Mouse (Mus musculus) heart, embryonic 16.5 days (tissue): ENCODE measurements around the gene Cer1. TPM values are rescaled to one million over a fixed set of nuclear protein-coding genes. Genes with fewer than 3 reads are reported as not detected.

Experiments used
- ATAC-seq: fragments of 200-750 bp; cut with Nextera tagmentation; replicated peaks from 2 replicates; pipeline ENCODE4 v1.8.0; 2017; ENCODE audit warnings: moderate number of reproducible peaks; ENCODE audit not compliant: insufficient read depth, low FRiP score; ENCODE audit errors: extremely low read depth
- H3K27ac ChIP-seq: fragments of 300-500 bp; sonication (generic); 2 replicates; pipeline ENCODE4 v1.5.1; 2014; ENCODE audit warnings: mild to moderate bottlenecking, low read length, control low read depth, moderate library complexity
- H3K27me3 ChIP-seq: fragments of 300-500 bp; sonication (generic); 2 replicates; pipeline ENCODE4 v1.6.1; 2014; ENCODE audit warnings: low read length, mixed read lengths; ENCODE audit not compliant: control insufficient read depth, insufficient read depth
- H3K36me3 ChIP-seq: fragments of 300-500 bp; sonication (generic); 2 replicates; pipeline ENCODE4 v1.6.1; 2014; ENCODE audit not compliant: control insufficient read depth, insufficient read depth
- H3K4me1 ChIP-seq: fragments of 300-500 bp; sonication (generic); 2 replicates; pipeline ENCODE4 v1.6.1; 2014; ENCODE audit warnings: low read length, mixed read lengths; ENCODE audit not compliant: control insufficient read depth, insufficient read depth
- H3K4me2 ChIP-seq: fragments of 300-500 bp; sonication (generic); 2 replicates; pipeline ENCODE4 v1.6.1; 2014; ENCODE audit warnings: low read depth, mild to moderate bottlenecking, control low read depth, low read length
- H3K4me3 ChIP-seq: fragments of 300-500 bp; sonication (generic); 2 replicates; pipeline ENCODE4 v1.5.1; 2014; ENCODE audit warnings: mild to moderate bottlenecking, control low read depth, low read length
- H3K9ac ChIP-seq: fragments of 300-500 bp; sonication (generic); 2 replicates; pipeline ENCODE4 v1.6.1; 2014; ENCODE audit warnings: low read length, control low read depth
- H3K9me3 ChIP-seq: fragments of 300-500 bp; sonication (generic); replicated peaks from 2 replicates; pipeline ENCODE4 v1.6.1; 2016; ENCODE audit warnings: low read length; ENCODE audit not compliant: control insufficient read depth
- WGBS: fragments of 180-500 bp; shearing (Covaris S2); extraction: QIAGEN DNeasy Blood & Tissue Kit; methylation state at CpG from one replicate; pipeline ENCODE4 v1.1.7; 2014; 5-methylcytosine and 5-hydroxymethylcytosine counted together
- polyA plus RNA-seq: library from polyadenylated mRNA; unstranded; fragments of >200 nt; fragmentation: Nextera tagmentation; extraction: Ambion mirVana; gene quantifications from 2 replicates; pipeline ENCODE4 v1.2.1, GENCODE M21; 2015

The Cer1 gene
- polyA plus RNA-seq, 1 experiment from 2014 or later = not detected

DNA sequence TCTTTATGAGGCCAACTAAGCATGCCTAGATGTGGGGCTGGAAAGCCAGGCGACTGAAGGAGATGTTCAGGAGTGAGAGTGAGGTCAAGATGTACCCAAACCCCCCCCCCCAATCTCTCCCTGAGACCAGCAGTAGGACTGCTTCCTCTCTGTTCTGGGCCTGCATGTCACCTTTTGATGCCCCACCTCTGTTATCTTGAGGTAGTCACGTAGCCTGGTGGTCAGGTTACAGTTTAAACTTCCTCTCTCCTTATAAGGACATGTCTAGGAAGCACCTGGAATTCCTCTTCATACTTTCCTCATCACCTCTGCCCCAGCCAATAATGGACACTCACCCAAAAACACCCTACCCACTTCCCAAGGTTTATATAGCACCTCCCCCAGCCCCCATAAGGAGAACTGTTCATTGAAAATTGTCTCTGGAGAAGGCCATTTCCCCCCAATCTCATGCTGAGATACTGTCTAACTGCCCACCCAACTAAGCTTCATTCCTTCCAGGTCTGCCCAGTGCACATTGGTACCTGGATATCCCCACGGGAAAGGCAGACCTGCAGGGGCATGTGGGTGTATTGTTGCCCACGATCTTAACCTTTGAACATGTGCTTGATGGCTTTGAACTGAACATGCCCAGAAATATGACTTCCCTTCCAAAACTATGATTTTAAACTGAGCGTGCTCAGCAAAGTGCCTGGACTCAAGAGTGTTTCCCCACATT is 17.1 kb downstream of the Cer1 start:
- H3K27ac ChIP-seq = no peak overlapping the region
- WGBS = 84% methylated on average over 5 of the region's 5 CpGs
- no peaks in the 10 kb centered on the region for H3K36me3 ChIP-seq
- no peaks in the 10 kb centered on the region for H3K27me3 ChIP-seq
- H3K4me1 ChIP-seq = no peaks in the 10 kb centered on the region
- ATAC-seq = no peak
- H3K4me2 ChIP-seq = no peak overlapping the region
- no peak overlapping the region for H3K9ac ChIP-seq
- no peak overlapping the region for H3K4me3 ChIP-seq
- H3K9me3 ChIP-seq = no peaks in the 10 kb centered on the region

DNA sequence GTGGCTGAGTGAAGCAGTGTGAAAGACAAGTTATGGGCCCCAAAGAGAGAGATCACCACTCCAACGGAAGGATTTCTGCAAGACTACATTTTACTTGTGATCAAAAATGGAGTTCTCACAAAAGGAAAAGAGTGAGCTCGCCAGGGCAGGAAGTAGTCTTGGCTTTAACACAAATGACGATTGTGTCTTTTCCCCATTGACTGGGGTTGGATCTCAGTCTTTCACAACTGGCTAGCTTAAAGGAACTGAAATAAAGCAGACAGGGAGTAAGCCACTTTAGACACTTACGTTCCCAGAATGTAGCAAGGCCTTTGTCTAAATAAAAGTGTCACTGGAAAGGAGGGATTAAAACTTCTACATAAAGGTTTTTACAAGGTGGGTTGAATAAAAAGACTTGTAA is 17.8 kb downstream of the Cer1 start:
- WGBS = 46% methylated on average over 4 of the region's 4 CpGs
- Histone ChIP-seq H3K4me1 (no peaks in the 10 kb centered on the region), H3K9ac (no peak overlapping the region), H3K9me3 (no peaks in the 10 kb centered on the region), H3K36me3 (no peaks in the 10 kb centered on the region), H3K27ac (peak overlapping the region; percentile 48), H3K27me3 (no peaks in the 10 kb centered on the region), H3K4me3 (no peak overlapping the region), H3K4me2 (no peak overlapping the region)
- no peak for ATAC-seq

- H3K27me3 ChIP-seq = no peaks in the 10 kb centered on the region
- H3K9me3 ChIP-seq = no peaks in the 10 kb centered on the region
- no peak overlapping the region for H3K9ac ChIP-seq
- no peak overlapping the region for H3K27ac ChIP-seq
- peaks cover 5% of the 10 kb centered on the region; the same call in 1 of the 2 replicates for H3K4me1 ChIP-seq
- H3K4me2 ChIP-seq = no peak overlapping the region
- no peak for ATAC-seq
- H3K36me3 ChIP-seq = no peaks in the 10 kb centered on the region
- no peak overlapping the region for H3K4me3 ChIP-seq
- 72% methylated on average over 8 of the region's 8 CpGs for WGBS
Measured at GRCm38 (mm10) chr4:82864974-82865699, 19.8 kb downstream of the Cer1 start.

GRCm38 (mm10) chr4:82863316-82863715 is 21.6 kb downstream of the Cer1 start:
- Histone ChIP-seq H3K9me3 (no peaks in the 10 kb centered on the region), H3K27me3 (no peaks in the 10 kb centered on the region), H3K4me2 (no peak overlapping the region), H3K36me3 (no peaks in the 10 kb centered on the region), H3K27ac (no peak overlapping the region), H3K4me1 (peaks cover 12% of the 10 kb centered on the region), H3K9ac (no peak overlapping the region), H3K4me3 (no peak overlapping the region)
- ATAC-seq = no peak
- WGBS = 89% methylated on average over 8 of the region's 8 CpGs

DNA sequence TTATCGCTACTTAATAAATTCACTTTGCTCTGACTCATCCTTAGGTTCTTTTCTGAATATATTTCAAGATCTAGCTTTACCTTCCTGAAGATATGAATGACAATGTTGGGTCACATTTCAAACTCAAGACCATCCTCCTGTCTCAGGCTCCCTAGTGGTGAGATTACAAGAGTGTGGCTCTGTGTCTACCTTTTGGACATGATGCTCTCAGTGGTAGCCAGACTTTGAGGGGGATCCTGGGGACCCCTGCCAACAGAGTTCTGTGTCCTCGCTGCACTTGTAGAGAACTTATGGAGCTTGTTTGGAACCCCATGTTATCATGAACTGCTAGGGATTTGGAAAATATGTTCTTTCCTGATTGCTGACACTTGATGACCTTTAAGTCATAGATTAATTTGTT is 23.5 kb downstream of the Cer1 start:
- WGBS = 95% methylated on average over 2 of the region's 2 CpGs
- Histone ChIP-seq H3K36me3 (no peaks in the 10 kb centered on the region), H3K9ac (no peak overlapping the region)

DNA sequence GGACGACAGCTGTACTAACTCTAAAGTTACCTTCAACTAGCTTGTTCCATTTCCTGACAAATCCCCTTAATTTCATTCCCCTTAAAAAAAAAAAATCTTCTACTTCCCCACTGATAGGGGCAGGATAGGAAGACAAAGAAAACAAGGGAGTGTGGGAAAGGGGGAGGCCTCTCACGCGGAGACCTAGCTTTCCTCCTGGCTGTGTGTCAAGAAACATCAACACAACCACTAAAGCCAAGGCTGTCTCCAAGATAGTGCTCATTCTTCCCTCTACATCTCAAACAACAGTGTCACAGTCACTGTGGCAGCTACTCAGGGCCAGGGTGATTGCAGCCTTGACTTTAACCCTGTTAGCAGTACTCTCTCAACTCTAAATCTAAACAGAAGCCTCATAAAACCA is 24.4 kb downstream of the Cer1 start:
- Histone ChIP-seq H3K36me3 (no peaks in the 10 kb centered on the region), H3K4me1 (peaks cover 13% of the 10 kb centered on the region), H3K4me2 (no peak overlapping the region), H3K9me3 (no peaks in the 10 kb centered on the region), H3K27me3 (no peaks in the 10 kb centered on the region), H3K27ac (0 out of 2 replicates have a peak overlapping the region, but pooled peaks have one; percentile 27), H3K4me3 (no peak overlapping the region), H3K9ac (no peak overlapping the region)
- no peak; the same call in 1 of the 2 replicates for ATAC-seq
- WGBS = 39% methylated on average over 3 of the region's 3 CpGs

More for the DNA sequence above, 23.5 kb downstream of the Cer1 start:
- no peak overlapping the region for H3K27ac ChIP-seq
- no peaks in the 10 kb centered on the region for H3K27me3 ChIP-seq
- no peak for ATAC-seq
- no peak overlapping the region for H3K4me2 ChIP-seq
- peaks cover 13% of the 10 kb centered on the region for H3K4me1 ChIP-seq
- H3K9me3 ChIP-seq = no peaks in the 10 kb centered on the region
- no peak overlapping the region for H3K4me3 ChIP-seq

GRCm38 (mm10) chr4:82859131-82860125 is 25.5 kb downstream of the Cer1 start, which contains the start of gene Zdhhc21:
Gene Zdhhc21, minus strand, starts transcription at chr4:82859958.
- Histone ChIP-seq H3K9ac (peak within 1 kb of the TSS; percentile 91), H3K27ac (peak within 1 kb of the TSS; percentile 67), H3K36me3 (no peaks in the 10 kb centered on the region), H3K4me2 (peak within 1 kb of the TSS; percentile 71), H3K27me3 (no peaks in the 10 kb centered on the region), H3K9me3 (no peaks in the 10 kb centered on the region), H3K4me1 (peaks cover 13% of the 10 kb centered on the region), H3K4me3 (peak within 1 kb of the TSS; percentile 92)
- under 1% methylated on average over 53 of the region's 82 CpGs for WGBS
- peak; percentile 83 for ATAC-seq

- Histone ChIP-seq H3K4me3 (peak overlapping the region; percentile 92), H3K9me3 (no peaks in the 10 kb centered on the region), H3K9ac (peak overlapping the region; percentile 91), H3K4me1 (peaks cover 13% of the 10 kb centered on the region), H3K27ac (no peak overlapping the region; the same call in 1 of the 2 replicates), H3K36me3 (no peaks in the 10 kb centered on the region), H3K4me2 (peak overlapping the region; percentile 71), H3K27me3 (no peaks in the 10 kb centered on the region)
- no peak for ATAC-seq
- 33% methylated on average over 4 of the region's 4 CpGs for WGBS
Measured at GRCm38 (mm10) chr4:82858431-82859010, 26.4 kb downstream of the Cer1 start.
